Mouse (Mus musculus) retina, embryonic 14.5 days (tissue): ENCODE data around the gene Acsl5.
A peak's percentile ranks its signal among the peaks of the same experiment; 100 is the strongest.

Source experiments
- DNase-seq: peaks from one replicate; pipeline ENCODE4 v3.0.0-alpha.2; 2015; ENCODE audit warnings: low spot score

The Acsl5 gene

GRCm38 (mm10) chr19:55241186-55241645, 10.5 kb upstream of the Acsl5 start, which contains the start of gene Gucy2g:
TSS of gene Gucy2g (minus strand) at chr19:55241236.
- DNase-seq = no peak

- DNase-seq = no peak
Observed at GRCm38 (mm10) chr19:55244791-55245231, 6.9 kb upstream of the Acsl5 start.

- no peak for DNase-seq
Observed at GRCm38 (mm10) chr19:55247563-55247962, 4.2 kb upstream of the Acsl5 start.

GRCm38 (mm10) chr19:55247991-55248520, 3.7 kb upstream of the Acsl5 start:
- DNase-seq = no peak

GRCm38 (mm10) chr19:55250451-55250850, 1.3 kb upstream of the Acsl5 start:
- DNase-seq = no peak

- DNase-seq = no peak
Observed at GRCm38 (mm10) chr19:55253239-55253569, 1.5 kb downstream of the Acsl5 start.

GRCm38 (mm10) chr19:55253570-55254441, 2.1 kb downstream of the Acsl5 start:
- peak; percentile 60 for DNase-seq

GRCm38 (mm10) chr19:55254513-55255016, 2.8 kb downstream of the Acsl5 start:
- DNase-seq = peak; percentile 58

- DNase-seq = no peak
Observed at GRCm38 (mm10) chr19:55256156-55256555, 4.4 kb downstream of the Acsl5 start.

GRCm38 (mm10) chr19:55257656-55258375, 6.1 kb downstream of the Acsl5 start:
- DNase-seq = no peak

- no peak for DNase-seq
Observed at GRCm38 (mm10) chr19:55258514-55258913, 6.8 kb downstream of the Acsl5 start.

- no peak for DNase-seq
Observed at GRCm38 (mm10) chr19:55260389-55261184, 8.8 kb downstream of the Acsl5 start.

GRCm38 (mm10) chr19:55265269-55265668, 13.5 kb downstream of the Acsl5 start:
- DNase-seq = no peak

- DNase-seq = no peak
Observed at GRCm38 (mm10) chr19:55266786-55267185, 15.0 kb downstream of the Acsl5 start.

- no peak for DNase-seq
Observed at GRCm38 (mm10) chr19:55268150-55268549, 16.4 kb downstream of the Acsl5 start.

- DNase-seq = no peak
Observed at GRCm38 (mm10) chr19:55269051-55269450, 17.3 kb downstream of the Acsl5 start.

- no peak for DNase-seq
Observed at GRCm38 (mm10) chr19:55271448-55271847, 19.7 kb downstream of the Acsl5 start.

GRCm38 (mm10) chr19:55273340-55273739, 21.6 kb downstream of the Acsl5 start:
- DNase-seq = no peak

GRCm38 (mm10) chr19:55276100-55276499, 24.4 kb downstream of the Acsl5 start:
- DNase-seq = no peak

GRCm38 (mm10) chr19:55276770-55277169, 25.0 kb downstream of the Acsl5 start:
- DNase-seq = no peak

GRCm38 (mm10) chr19:55284093-55284492, 32.4 kb downstream of the Acsl5 start:
- DNase-seq = no peak

- no peak for DNase-seq
Observed at GRCm38 (mm10) chr19:55286034-55286433, 34.3 kb downstream of the Acsl5 start.
